Mouse (Mus musculus) CH12.LX (cell line): Measurements from ENCODE around the gene Card10.

Experiments
- CHD1 ChIP-seq: IDR thresholded peaks from 2 replicates; pipeline ENCODE4 v1.6.1; 2012; ENCODE audit warnings: low read depth, low read length, improper control_type of control experiment, inconsistent platforms
- CTCF ChIP-seq, 2 experiments: IDR thresholded peaks in 1 of 2; conservative IDR thresholded peaks in 1 of 2; 2 replicates each; pipeline ENCODE4 v1.5.1; 2011 to 2012; ENCODE audit warnings: low read depth in 2 of 2, low read length in 2 of 2, improper control_type of control experiment in 1 of 2, inconsistent platforms in 1 of 2, mild to moderate bottlenecking in 1 of 2, moderate library complexity in 1 of 2
- E2F4 ChIP-seq: IDR thresholded peaks from 2 replicates; pipeline ENCODE4 v1.6.1; 2011; ENCODE audit warnings: low read depth, low read length, improper control_type of control experiment; ENCODE audit not compliant: insufficient replicate concordance
- EP300 ChIP-seq: IDR thresholded peaks from 2 replicates; pipeline ENCODE4 v1.6.1; 2011; ENCODE audit warnings: low read length, improper control_type of control experiment
- IRF4 ChIP-seq: IDR thresholded peaks from 2 replicates; pipeline ENCODE4 v1.6.1; 2014; ENCODE audit warnings: low read depth, mild to moderate bottlenecking, inconsistent platforms, low read length, improper control_type of control experiment
- JUND ChIP-seq: conservative IDR thresholded peaks from 2 replicates; pipeline ENCODE4 v1.6.1; 2011; ENCODE audit warnings: low read depth, low read length, improper control_type of control experiment
- MYC ChIP-seq: IDR thresholded peaks from 2 replicates; pipeline ENCODE4 v1.6.1; 2011; ENCODE audit warnings: low read depth, mild to moderate bottlenecking, improper control_type of control experiment, low read length
- POLR2A ChIP-seq: IDR thresholded peaks from 2 replicates; pipeline ENCODE4 v1.6.1; 2011; ENCODE audit warnings: low read depth, mild to moderate bottlenecking, improper control_type of control experiment, low read length
- TCF12 ChIP-seq: IDR thresholded peaks from 2 replicates; pipeline ENCODE4 v1.6.1; 2014; ENCODE audit warnings: low read depth, mild to moderate bottlenecking, inconsistent platforms, low read length, improper control_type of control experiment
- ZC3H11A ChIP-seq: IDR thresholded peaks from 2 replicates; pipeline ENCODE4 v1.6.1; 2012; ENCODE audit warnings: low read depth, mild to moderate bottlenecking, inconsistent platforms, low read length, improper control_type of control experiment
- ZNF384 ChIP-seq: IDR thresholded peaks from 2 replicates; pipeline ENCODE4 v1.6.1; 2012; ENCODE audit warnings: low read depth, low read length, improper control_type of control experiment, inconsistent platforms

DNA sequence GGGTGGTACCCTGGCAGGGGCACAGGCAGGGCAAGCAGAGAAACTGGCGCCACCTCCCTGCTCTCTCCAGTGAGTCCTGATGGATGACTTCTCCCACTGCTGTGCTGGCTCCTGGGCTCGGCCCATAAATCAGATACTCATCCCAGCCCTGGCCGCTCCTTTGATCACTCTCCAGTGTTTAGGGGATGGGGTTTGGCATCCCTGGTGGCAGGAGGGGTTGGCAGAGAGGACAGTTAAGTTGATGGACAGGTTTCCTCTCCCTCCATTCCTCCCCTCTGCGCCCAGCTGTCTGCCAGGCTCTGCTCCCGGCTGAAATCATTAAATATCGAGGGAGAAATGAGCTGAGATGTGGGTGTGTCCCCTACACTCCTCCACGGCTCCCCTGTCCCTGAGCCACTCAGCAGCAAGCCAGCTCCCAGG, 66.2 kb downstream of the Card10 start:
- TF ChIP-seq EP300 (no peak), CHD1 (no peak), CTCF (conservative IDR thresholded peaks at IDR 0.05 in 1 of 2, IDR thresholded peaks at IDR 0.05 in 1 of 2; ENCODE audit: low read depth in 2 of 2, low read length in 2 of 2) (no peak), IRF4 (no peak), E2F4 (no peak), MYC (no peak), ZC3H11A (no peak), JUND (no peak), ZNF384 (no peak), POLR2A (no peak), TCF12 (no peak)
